Mouse (Mus musculus) myocyte (in vitro differentiated cells): Measurements from ENCODE around the gene Parp6. TPM values are rescaled to one million over a fixed set of nuclear protein-coding genes. Genes with fewer than 3 reads are reported as not detected.

Source experiments
- H3K27me3 ChIP-seq: one replicate; pipeline ENCODE4 v1.6.1; 2011; ENCODE audit not compliant: control insufficient read depth, insufficient read depth, insufficient read length
- H3K36me3 ChIP-seq: one replicate; pipeline ENCODE4 v1.6.1; 2011; ENCODE audit not compliant: control insufficient read depth, insufficient read depth
- H3K4me2 ChIP-seq: one replicate; pipeline ENCODE4 v1.6.1; 2011; ENCODE audit warnings: low read depth, control low read depth
- H3K4me3 ChIP-seq: one replicate; pipeline ENCODE4 v1.5.1; 2011; ENCODE audit warnings: mild to moderate bottlenecking, control low read depth, moderate library complexity
- H3K79me2 ChIP-seq: one replicate; pipeline ENCODE4 v1.6.1; 2011; ENCODE audit not compliant: control insufficient read depth, insufficient read depth
- H3ac ChIP-seq: one replicate; pipeline ENCODE4 v1.6.1; 2011; ENCODE audit not compliant: control insufficient read depth, insufficient read length
- CEBPB ChIP-seq: IDR thresholded peaks from 2 replicates; pipeline ENCODE4 v1.6.1; 2011; ENCODE audit warnings: mild to moderate bottlenecking, moderate library complexity; ENCODE audit not compliant: poor library complexity, insufficient read depth, severe bottlenecking
- E2F4 ChIP-seq: IDR thresholded peaks from one replicate; pipeline ENCODE4 v1.6.1; 2011; ENCODE audit warnings: mild to moderate bottlenecking, control low read depth, moderate library complexity; ENCODE audit not compliant: insufficient read depth
- MAX ChIP-seq: IDR thresholded peaks from one replicate; pipeline ENCODE4 v1.6.1; 2011; ENCODE audit warnings: low read depth, mild to moderate bottlenecking, control low read depth
- MYOD1 ChIP-seq, 3 experiments: IDR thresholded peaks; one replicate each; pipeline ENCODE4 v1.6.1; 2011; ENCODE audit warnings: control low read depth in 2 of 3, low read depth in 2 of 3, mild to moderate bottlenecking in 2 of 3, moderate library complexity in 1 of 3; ENCODE audit not compliant: insufficient read length in 2 of 3, control insufficient read depth in 1 of 3
- MYOG ChIP-seq, 3 experiments: IDR thresholded peaks; one replicate each; pipeline ENCODE4 v1.6.1; 2011; ENCODE audit warnings: control low read depth in 2 of 3, low read depth in 2 of 3, mild to moderate bottlenecking in 2 of 3; ENCODE audit not compliant: insufficient read length in 2 of 3, control insufficient read depth in 1 of 3, insufficient read depth in 1 of 3
- POLR2A ChIP-seq: IDR thresholded peaks from one replicate; pipeline ENCODE4 v1.6.1; 2011; ENCODE audit warnings: low read depth, mild to moderate bottlenecking, control low read depth, moderate library complexity; ENCODE audit not compliant: insufficient read length
- POLR2AphosphoS2 ChIP-seq: IDR thresholded peaks from one replicate; pipeline ENCODE4 v1.6.1; 2011; ENCODE audit warnings: low read depth, control low read depth; ENCODE audit not compliant: insufficient read length
- REST ChIP-seq: IDR thresholded peaks from one replicate; pipeline ENCODE4 v1.6.1; 2011; ENCODE audit warnings: mild to moderate bottlenecking, control low read depth, moderate library complexity; ENCODE audit not compliant: insufficient read depth, insufficient read length
- SRF ChIP-seq: IDR thresholded peaks from one replicate; pipeline ENCODE4 v1.6.1; 2011; ENCODE audit warnings: low read depth; ENCODE audit not compliant: control insufficient read depth, insufficient read length
- TCF12 ChIP-seq: IDR thresholded peaks from one replicate; pipeline ENCODE4 v1.6.1; 2011; ENCODE audit warnings: mild to moderate bottlenecking, control low read depth; ENCODE audit not compliant: poor library complexity, insufficient read depth, severe bottlenecking
- TCF3 ChIP-seq: IDR thresholded peaks from one replicate; pipeline ENCODE4 v1.6.1; 2011; ENCODE audit warnings: low read depth, control low read depth; ENCODE audit not compliant: insufficient read length
- USF1 ChIP-seq: IDR thresholded peaks from one replicate; pipeline ENCODE4 v1.6.1; 2011; ENCODE audit warnings: low read depth, mild to moderate bottlenecking, control low read depth, moderate library complexity
- polyA plus RNA-seq: library from polyadenylated mRNA; unstranded; fragments of >200 nt; fragmentation: generic; extraction: Trizol; gene quantifications from one replicate; pipeline ENCODE4 v1.2.1, GENCODE M21; 2012; ENCODE audit warnings: missing spikeins

Parp6 gene
- polyA plus RNA-seq = 11.4 TPM

- peak in 1 of 3 experiments; percentile 31 for TF ChIP-seq MYOD1 (IDR thresholded peaks at IDR 0.05; ENCODE audit: control insufficient read depth in 1 of 3, insufficient read length in 2 of 3, low read depth in 2 of 3)
- TF ChIP-seq MAX = no peak
- peak; percentile 91 for TF ChIP-seq POLR2AphosphoS2
- peak; percentile 86 for TF ChIP-seq USF1
- TF ChIP-seq CEBPB = no peak
- peak within 1 kb of the TSS; percentile 78 for H3K4me2 ChIP-seq
Observed at GRCm38 (mm10) chr9:59616622-59617306, at the start of gene Parp6. Parp6 (plus strand) TSS chr9:59617284.

GRCm38 (mm10) chr9:59571852-59572251, 45.2 kb upstream of the Parp6 start:
- no peak for TF ChIP-seq USF1
- TF ChIP-seq MAX = no peak
- no peak for TF ChIP-seq E2F4
- TF ChIP-seq MYOG (IDR thresholded peaks at IDR 0.05; ENCODE audit: control insufficient read depth in 1 of 3, insufficient read depth in 1 of 3, insufficient read length in 2 of 3, low read depth in 2 of 3) = no peak
- no peak for TF ChIP-seq REST
- no peak for TF ChIP-seq TCF3
- no peak for TF ChIP-seq TCF12
- TF ChIP-seq SRF = no peak
- TF ChIP-seq POLR2AphosphoS2 = no peak
- no peak for TF ChIP-seq MYOD1 (IDR thresholded peaks at IDR 0.05; ENCODE audit: control insufficient read depth in 1 of 3, insufficient read length in 2 of 3, low read depth in 2 of 3)
- no peak for TF ChIP-seq CEBPB
- TF ChIP-seq POLR2A = no peak
- Histone ChIP-seq H3ac (no peak overlapping the region), H3K4me3 (no peak overlapping the region), H3K27me3 (no peaks in the 10 kb centered on the region), H3K79me2 (no peaks in the 10 kb centered on the region), H3K4me2 (no peak overlapping the region), H3K36me3 (no peaks in the 10 kb centered on the region)

More at GRCm38 (mm10) chr9:59616622-59617306, at the start of gene Parp6:
- H3K4me3 ChIP-seq = peak within 1 kb of the TSS; percentile 54
- H3K36me3 ChIP-seq = peaks cover under 1% of the 10 kb centered on the region
- H3K79me2 ChIP-seq = peaks cover 28% of the 10 kb centered on the region
- peak within 1 kb of the TSS; percentile 82 for H3ac ChIP-seq
- no peaks in the 10 kb centered on the region for H3K27me3 ChIP-seq

GRCm38 (mm10) chr9:59577401-59577800, 39.7 kb upstream of the Parp6 start:
- Histone ChIP-seq H3K4me2 (peak overlapping the region; percentile 76), H3K4me3 (peak overlapping the region; percentile 7), H3K36me3 (no peaks in the 10 kb centered on the region), H3K27me3 (peaks cover 6% of the 10 kb centered on the region), H3ac (no peak overlapping the region), H3K79me2 (no peaks in the 10 kb centered on the region)
- no peak for TF ChIP-seq POLR2A
- no peak for TF ChIP-seq TCF3
- TF ChIP-seq CEBPB = no peak
- TF ChIP-seq SRF = no peak
- TF ChIP-seq POLR2AphosphoS2 = no peak
- no peak for TF ChIP-seq MYOD1 (IDR thresholded peaks at IDR 0.05; ENCODE audit: control insufficient read depth in 1 of 3, insufficient read length in 2 of 3, low read depth in 2 of 3)
- TF ChIP-seq USF1 = no peak
- TF ChIP-seq MAX = no peak
- TF ChIP-seq E2F4 = no peak
- TF ChIP-seq REST = no peak
- TF ChIP-seq MYOG (IDR thresholded peaks at IDR 0.05; ENCODE audit: control insufficient read depth in 1 of 3, insufficient read depth in 1 of 3, insufficient read length in 2 of 3, low read depth in 2 of 3) = no peak
- no peak for TF ChIP-seq TCF12

- no peak within 1 kb of the TSS for H3ac ChIP-seq
- peak within 1 kb of the TSS; percentile 7 for H3K4me3 ChIP-seq
- TF ChIP-seq MYOD1 (IDR thresholded peaks at IDR 0.05; ENCODE audit: control insufficient read depth in 1 of 3, insufficient read length in 2 of 3, low read depth in 2 of 3) (peak in 1 of 3 experiments; percentile 22), E2F4 (no peak), REST (peak; percentile 85), MAX (peak; percentile 15)
- H3K4me2 ChIP-seq = peak within 1 kb of the TSS; percentile 76
- H3K79me2 ChIP-seq = no peaks in the 10 kb centered on the region
- peaks cover 6% of the 10 kb centered on the region for H3K27me3 ChIP-seq
- H3K36me3 ChIP-seq = no peaks in the 10 kb centered on the region
Observed at GRCm38 (mm10) chr9:59577844-59578504, 39.1 kb upstream of the Parp6 start, which contains the start of gene Celf6. Celf6 (plus strand) TSS chr9:59577917.

GRCm38 (mm10) chr9:59578505-59578867, 38.6 kb upstream of the Parp6 start:
- H3K4me2 ChIP-seq = peak overlapping the region; percentile 18
- TF ChIP-seq USF1 = no peak
- no peak for TF ChIP-seq SRF
- no peak for TF ChIP-seq MAX
- no peak for TF ChIP-seq TCF3
- TF ChIP-seq MYOG (IDR thresholded peaks at IDR 0.05; ENCODE audit: control insufficient read depth in 1 of 3, insufficient read depth in 1 of 3, insufficient read length in 2 of 3, low read depth in 2 of 3) = no peak
- no peak for TF ChIP-seq CEBPB
- no peak for TF ChIP-seq TCF12
- no peak overlapping the region for H3K4me3 ChIP-seq
- H3K79me2 ChIP-seq = no peaks in the 10 kb centered on the region
- no peak overlapping the region for H3ac ChIP-seq
- no peaks in the 10 kb centered on the region for H3K36me3 ChIP-seq
- H3K27me3 ChIP-seq = peaks cover 6% of the 10 kb centered on the region
